8 mouse cellular contexts compared by ENCODE assay signal in the genomic region with DNA sequence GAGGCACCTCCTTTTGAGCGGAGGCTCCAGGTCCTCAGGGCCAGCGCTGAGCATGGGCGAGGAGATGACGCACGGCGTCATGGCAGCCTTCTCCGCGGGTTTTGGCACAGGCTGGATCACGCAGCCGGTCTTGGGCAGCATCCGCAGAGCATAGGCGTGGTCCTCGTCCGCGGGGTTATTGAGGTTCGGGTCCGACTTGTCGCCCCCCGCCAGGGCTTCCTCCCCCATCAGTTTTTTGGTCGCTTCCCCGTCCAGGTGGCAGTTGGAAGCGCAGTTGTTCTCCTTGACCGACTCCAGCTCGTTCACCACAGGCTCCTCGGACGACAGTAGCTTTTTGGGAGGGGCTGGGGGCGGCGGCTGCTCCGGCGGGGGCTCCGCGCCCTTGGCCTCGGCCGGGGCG.
DNase-seq lines count a peak whose midpoint lies in the region; ATAC-seq and TF ChIP-seq lines count a peak whose summit lies in the region.

No protein-coding gene starts in this region.

- no peaks in the 10 kb centered on the region for H3K36me3 ChIP-seq in kidney, adult 2 months (ENCODE audit: control insufficient read depth, insufficient read depth, low read length)
- no peaks in the 10 kb centered on the region for H3K36me3 ChIP-seq in forebrain, embryonic 14.5 days (ENCODE audit: control insufficient read depth, insufficient read depth, low read length)
- no peaks in the 10 kb centered on the region for H3K36me3 ChIP-seq in liver, embryonic 16.5 days (ENCODE audit: control insufficient read depth, insufficient read depth)

- H3K9ac ChIP-seq in forebrain, embryonic 14.5 days (ENCODE audit: low read length): peak overlapping the region; percentile 70
- H3K9ac ChIP-seq in liver, embryonic 16.5 days (ENCODE audit: low read depth, low read length): no peak overlapping the region

- peak; percentile 19; the same call in 1 of the 2 replicates for ATAC-seq in forebrain, embryonic 14.5 days
- ATAC-seq in liver, embryonic 16.5 days (ENCODE audit: low read depth): no peak

- H3K27me3 ChIP-seq in kidney, adult 2 months (replicated peaks; ENCODE audit: control insufficient read depth, insufficient read depth, low read length): peaks cover 6% of the 10 kb centered on the region; the same call in 1 of the 2 replicates
- 0 out of 2 replicates have a peak, but pooled peaks cover 14% of the 10 kb centered on the region for H3K27me3 ChIP-seq in forebrain, embryonic 14.5 days (replicated peaks; ENCODE audit: control insufficient read depth, insufficient read depth, low read length)
- peaks cover 45% of the 10 kb centered on the region for H3K27me3 ChIP-seq in liver, embryonic 16.5 days (ENCODE audit: control insufficient read depth, insufficient read depth, low read depth, low read length)

- no peak for DNase-seq in kidney, adult 2 months
- no peak for DNase-seq in kidney, adult 8-10 months
- no peak for DNase-seq in forebrain, embryonic 14.5 days (ENCODE audit: low spot score)
- DNase-seq in retina, postnatal 1 day: no peak
- DNase-seq in Muller cell, postnatal 12 days (ENCODE audit: inconsistent ontology term): no peak
- DNase-seq in embryo, embryonic 10 days (ENCODE audit: low spot score): no peak

- no peak for TF ChIP-seq CTCF in kidney, adult 2 months (conservative IDR thresholded peaks at IDR 0.05; ENCODE audit: insufficient read depth, insufficient read length, low read depth, low read length)

- no peaks in the 10 kb centered on the region for H3K9me3 ChIP-seq in forebrain, embryonic 14.5 days (replicated peaks; ENCODE audit: control insufficient read depth, low read length)
- no peaks in the 10 kb centered on the region for H3K9me3 ChIP-seq in liver, embryonic 16.5 days (replicated peaks; ENCODE audit: control insufficient read depth, low read length)

- no peak overlapping the region for H3K27ac ChIP-seq in kidney, adult 2 months (ENCODE audit: insufficient read depth, low read depth, low read length)
- H3K27ac ChIP-seq in brown adipose tissue, adult 24 weeks (replicated peaks; ENCODE audit: low read depth, low read length): no peak overlapping the region
- no peak overlapping the region for H3K27ac ChIP-seq in forebrain, embryonic 14.5 days (ENCODE audit: low read depth, low read length)
- H3K27ac ChIP-seq in liver, embryonic 16.5 days (ENCODE audit: low read length): no peak overlapping the region

- H3K4me2 ChIP-seq in forebrain, embryonic 14.5 days (ENCODE audit: low read length): peak overlapping the region; percentile 99
- H3K4me2 ChIP-seq in liver, embryonic 16.5 days (ENCODE audit: low read depth, low read length): peak overlapping the region; percentile 57

- WGBS in kidney, adult 2 months: 17% methylated on average over 35 of the region's 35 CpGs
- WGBS in forebrain, embryonic 14.5 days: 6% methylated on average over 35 of the region's 35 CpGs
- 1% methylated on average over 33 of the region's 35 CpGs for WGBS in liver, embryonic 16.5 days (ENCODE audit: insufficient replicate concordance)

- TF ChIP-seq POLR2A in kidney, adult 2 months (IDR thresholded peaks at IDR 0.05; ENCODE audit: low read depth, low read length): no peak

- H3K4me1 ChIP-seq in kidney, adult 2 months (ENCODE audit: control insufficient read depth, insufficient read depth, low read length): no peaks in the 10 kb centered on the region
- no peaks in the 10 kb centered on the region for H3K4me1 ChIP-seq in brown adipose tissue, adult 24 weeks (ENCODE audit: control insufficient read depth, insufficient read depth, insufficient read length, low read length)
- H3K4me1 ChIP-seq in forebrain, embryonic 14.5 days (ENCODE audit: control insufficient read depth, insufficient read depth, low read length): peaks cover 16% of the 10 kb centered on the region
- no peaks in the 10 kb centered on the region; the same call in none of the 2 replicates for H3K4me1 ChIP-seq in liver, embryonic 16.5 days (ENCODE audit: control insufficient read depth, low read depth, low read length)

- peak overlapping the region; percentile 55; the same call in 1 of the 2 replicates for H3K4me3 ChIP-seq in kidney, adult 2 months (ENCODE audit: insufficient read depth, low read depth, low read length)
- peak overlapping the region; percentile 59 for H3K4me3 ChIP-seq in brown adipose tissue, adult 24 weeks (ENCODE audit: insufficient read depth, low read depth, low read length)
- peak overlapping the region; percentile 45 for H3K4me3 ChIP-seq in forebrain, embryonic 14.5 days (ENCODE audit: low read depth, low read length)
- peak overlapping the region; percentile 50 for H3K4me3 ChIP-seq in liver, embryonic 16.5 days (ENCODE audit: low read depth, low read length)
